Mouse (Mus musculus) heart, embryonic 10.5 days (tissue): ENCODE results near the gene Hoxb7. TPM values are rescaled to one million over a fixed set of nuclear protein-coding genes. Genes with fewer than 3 reads are reported as not detected.
A peak's percentile ranks its signal among the peaks of the same experiment; 100 is the strongest.

Experiments
- DNase-seq: peaks from one replicate; pipeline ENCODE4 v3.0.0-alpha.2; 2017; ENCODE audit warnings: low spot score
- H3K27ac ChIP-seq: fragments of 300-500 bp; sonication (generic); 2 replicates; pipeline ENCODE4 v1.5.1; 2016; ENCODE audit warnings: mild to moderate bottlenecking
- H3K27me3 ChIP-seq: fragments of 300-500 bp; sonication (generic); 2 replicates; pipeline ENCODE4 v1.6.1; 2016; ENCODE audit warnings: mild to moderate bottlenecking; ENCODE audit not compliant: poor library complexity, insufficient read depth, severe bottlenecking
- H3K36me3 ChIP-seq: fragments of 300-500 bp; sonication (generic); 2 replicates; pipeline ENCODE4 v1.6.1; 2016; ENCODE audit warnings: mild to moderate bottlenecking, moderate library complexity
- H3K4me1 ChIP-seq: fragments of 300-500 bp; sonication (generic); 2 replicates; pipeline ENCODE4 v1.6.1; 2016; ENCODE audit warnings: mild to moderate bottlenecking
- H3K4me3 ChIP-seq: fragments of 300-500 bp; sonication (generic); 2 replicates; pipeline ENCODE4 v1.5.1; 2016; ENCODE audit warnings: mild to moderate bottlenecking, moderate library complexity
- H3K9me3 ChIP-seq: fragments of 300-500 bp; sonication (generic); 2 replicates; pipeline ENCODE4 v1.6.1; 2016; ENCODE audit warnings: mild to moderate bottlenecking, moderate library complexity
- WGBS: fragments of 180-500 bp; shearing (Covaris S2); methylation state at CpG from one replicate; pipeline ENCODE4 v1.1.7; 2016; 5-methylcytosine and 5-hydroxymethylcytosine counted together
- polyA plus RNA-seq: library from polyadenylated mRNA; unstranded; fragments of >200 nt; fragmentation: Nextera tagmentation; extraction: Ambion mirVana; gene quantifications from 2 replicates; pipeline ENCODE4 v1.2.1, GENCODE M21; 2016

The Hoxb7 gene
- polyA plus RNA-seq, 1 experiment from 2014 or later: 1.3 TPM

DNA sequence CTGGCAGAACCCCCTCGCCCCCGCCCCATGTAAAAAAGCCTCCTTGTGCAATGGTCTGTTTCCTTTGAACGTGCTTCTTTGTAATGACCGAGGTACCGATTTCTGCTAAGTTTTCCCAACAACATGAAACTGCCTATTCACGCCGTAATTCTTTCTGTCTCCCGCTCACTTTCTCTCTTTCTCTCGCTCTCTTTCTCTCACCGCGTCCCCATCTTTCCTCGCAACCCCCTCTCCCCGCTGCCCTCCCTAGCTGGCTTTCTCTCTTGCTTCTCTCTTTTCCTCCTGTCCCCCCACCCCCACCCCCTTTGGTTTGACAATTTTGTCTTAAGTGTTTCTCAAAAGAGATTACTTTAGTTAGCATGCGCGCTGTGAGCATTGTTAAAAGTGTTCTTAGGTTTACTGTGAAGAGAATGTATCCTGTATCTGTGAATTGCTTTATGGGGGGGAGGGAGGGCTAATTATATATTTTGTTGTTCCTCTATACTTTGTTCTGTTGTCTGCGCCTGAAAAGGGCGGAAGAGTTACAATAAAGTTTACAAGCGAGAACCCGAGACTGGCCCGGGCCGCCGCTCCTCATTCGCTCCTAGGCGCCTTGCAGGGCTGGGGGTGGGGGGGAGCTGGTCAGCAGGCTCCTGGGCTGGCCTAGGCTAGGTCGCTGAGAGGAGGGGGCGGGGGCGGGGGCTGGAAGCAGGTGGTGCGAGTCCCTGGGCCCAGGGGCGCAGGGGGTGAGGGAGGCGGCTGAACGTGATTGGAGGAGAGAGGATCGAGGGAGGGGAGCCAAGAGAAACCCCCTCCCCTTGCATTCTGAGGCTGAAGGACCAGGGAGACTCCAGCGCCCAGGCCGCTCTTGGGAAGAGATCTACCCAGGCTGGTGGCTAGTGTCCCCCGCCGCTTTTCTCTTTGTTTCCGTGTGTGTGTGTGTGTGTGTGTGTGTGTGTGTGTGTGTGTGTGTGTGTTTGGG, 1.4 kb upstream of the Hoxb7 start:
- Histone ChIP-seq H3K27ac (no peak overlapping the region), H3K36me3 (no peaks in the 10 kb centered on the region), H3K9me3 (no peaks in the 10 kb centered on the region), H3K4me1 (peaks cover 31% of the 10 kb centered on the region), H3K4me3 (peak overlapping the region; percentile 56), H3K27me3 (peaks cover 100% of the 10 kb centered on the region)
- WGBS: under 1% methylated on average over 37 of the region's 37 CpGs
- DNase-seq: peak; percentile 75

DNA sequence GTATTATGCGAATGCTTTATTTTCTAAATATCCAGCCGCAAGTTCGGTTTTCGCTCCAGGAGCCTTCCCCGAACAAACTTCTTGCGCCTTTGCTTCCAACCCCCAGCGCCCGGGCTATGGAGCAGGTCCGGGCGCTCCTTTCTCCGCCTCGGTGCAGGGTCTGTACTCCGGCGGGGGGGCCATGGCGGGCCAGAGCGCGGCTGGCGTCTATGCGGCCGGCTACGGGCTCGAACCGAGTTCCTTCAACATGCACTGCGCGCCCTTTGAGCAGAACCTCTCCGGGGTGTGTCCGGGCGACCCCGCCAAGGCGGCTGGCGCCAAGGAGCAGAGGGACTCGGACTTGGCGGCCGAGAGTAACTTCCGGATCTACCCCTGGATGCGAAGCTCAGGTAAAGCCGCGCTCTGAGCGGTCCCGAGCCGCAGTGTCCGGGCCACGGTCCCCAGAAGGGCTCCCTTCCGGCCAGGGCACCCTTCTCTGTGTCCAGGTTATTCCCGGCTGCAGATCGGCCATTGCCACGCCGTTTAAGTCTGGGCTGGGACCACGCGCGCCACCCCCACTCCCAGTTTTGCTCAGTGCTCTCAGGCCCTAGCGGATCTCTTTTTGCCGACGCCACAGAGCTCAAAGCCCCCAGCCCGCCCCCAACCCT, 439 bp downstream of the Hoxb7 start:
- WGBS: under 1% methylated on average over 55 of the region's 55 CpGs
- Histone ChIP-seq H3K27ac (no peak overlapping the region), H3K9me3 (no peaks in the 10 kb centered on the region), H3K27me3 (peaks cover 98% of the 10 kb centered on the region), H3K4me3 (peak overlapping the region; percentile 51), H3K4me1 (peaks cover 31% of the 10 kb centered on the region), H3K36me3 (no peaks in the 10 kb centered on the region)
- DNase-seq: peak; percentile 72

GRCm38 (mm10) chr11:96287411-96287810, 988 bp downstream of the Hoxb7 start:
- DNase-seq: no peak
- WGBS: under 1% methylated on average over 9 of the region's 9 CpGs
- no peaks in the 10 kb centered on the region for H3K36me3 ChIP-seq
- H3K27ac ChIP-seq: no peak overlapping the region
- H3K27me3 ChIP-seq: peaks cover 98% of the 10 kb centered on the region
- H3K9me3 ChIP-seq: no peaks in the 10 kb centered on the region
- peak overlapping the region; percentile 51 for H3K4me3 ChIP-seq
- peaks cover 31% of the 10 kb centered on the region for H3K4me1 ChIP-seq

DNA sequence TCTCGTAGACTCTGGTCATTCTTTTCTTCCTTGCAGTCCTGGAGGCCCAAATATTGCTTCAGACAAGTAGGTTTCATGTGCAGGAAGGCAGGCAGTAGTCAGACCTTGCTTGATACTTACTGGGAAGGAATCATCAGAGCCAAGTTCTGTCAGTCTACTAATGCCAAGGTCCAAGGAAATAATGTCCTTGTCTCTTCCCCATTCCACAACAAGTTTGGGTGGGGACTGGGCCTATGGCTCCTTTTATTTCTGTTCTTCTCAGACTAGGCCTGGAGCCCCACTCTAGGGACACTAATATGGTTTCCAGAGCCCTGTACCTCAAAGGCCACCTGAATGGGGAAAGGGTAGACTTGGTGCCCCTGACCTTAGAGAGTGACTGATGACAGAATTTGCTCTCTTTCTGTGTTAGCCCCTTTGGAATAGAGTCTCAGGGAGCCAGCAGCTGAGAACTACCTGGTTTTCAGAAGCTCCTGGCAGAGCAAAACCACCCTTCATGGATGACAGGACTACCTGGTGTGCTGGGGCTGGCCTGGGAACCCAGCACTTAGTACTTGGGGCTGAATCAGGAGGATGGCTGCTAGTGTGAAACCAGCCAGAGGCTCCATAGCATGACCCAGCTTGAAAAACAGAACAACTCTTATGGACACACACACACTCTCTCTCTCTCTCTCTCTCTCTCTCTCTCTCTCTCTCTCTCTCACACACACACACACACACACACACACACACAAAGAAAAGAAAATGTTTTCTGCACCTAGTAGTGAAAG, 2.2 kb downstream of the Hoxb7 start:
- H3K9me3 ChIP-seq: no peaks in the 10 kb centered on the region
- no peak overlapping the region for H3K27ac ChIP-seq
- peaks cover 98% of the 10 kb centered on the region for H3K27me3 ChIP-seq
- DNase-seq: no peak
- 3% methylated on average over 1 of the region's 1 CpGs for WGBS
- no peak overlapping the region for H3K4me3 ChIP-seq
- no peaks in the 10 kb centered on the region for H3K36me3 ChIP-seq
- peaks cover 25% of the 10 kb centered on the region for H3K4me1 ChIP-seq

DNA sequence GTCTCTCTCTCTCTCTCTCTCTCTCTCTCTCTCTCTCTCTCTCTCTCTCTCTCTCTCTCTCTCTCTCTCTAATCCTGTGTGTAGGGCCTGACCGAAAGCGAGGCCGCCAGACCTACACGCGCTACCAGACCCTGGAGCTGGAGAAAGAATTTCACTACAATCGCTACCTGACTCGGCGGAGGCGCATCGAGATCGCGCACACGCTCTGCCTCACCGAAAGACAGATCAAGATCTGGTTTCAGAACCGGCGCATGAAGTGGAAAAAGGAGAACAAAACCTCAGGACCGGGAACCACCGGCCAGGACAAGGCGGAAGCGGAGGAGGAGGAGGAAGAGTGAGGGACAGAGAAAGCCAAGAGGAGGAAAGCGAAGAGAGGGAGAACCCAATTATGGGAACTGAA, 2.9 kb downstream of the Hoxb7 start:
- Histone ChIP-seq H3K4me3 (no peak overlapping the region), H3K4me1 (peaks cover 19% of the 10 kb centered on the region)

DNA sequence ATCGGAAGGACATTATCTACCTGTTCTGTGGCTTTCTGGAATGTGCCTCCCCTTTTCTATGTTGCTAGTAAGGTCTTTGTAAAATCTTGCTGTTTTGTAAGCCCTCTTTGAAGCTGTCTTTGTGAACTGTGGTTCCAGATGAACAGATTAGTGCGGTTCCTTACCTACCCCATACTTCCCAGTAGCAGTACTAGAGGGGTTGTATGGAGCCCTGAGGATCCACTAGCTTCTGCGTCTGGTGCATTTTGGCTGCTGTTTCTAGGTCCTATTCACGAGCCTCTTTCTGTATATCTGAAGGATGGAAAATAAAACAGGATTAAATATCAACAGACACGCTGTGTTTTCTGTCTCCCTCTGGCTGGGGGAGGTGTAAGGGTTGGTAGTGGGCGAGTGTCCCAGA, 3.4 kb downstream of the Hoxb7 start:
- WGBS: 7% methylated on average over 6 of the region's 6 CpGs
- no peak overlapping the region for H3K4me3 ChIP-seq
- H3K4me1 ChIP-seq: peaks cover 21% of the 10 kb centered on the region
- H3K27ac ChIP-seq: no peak overlapping the region
- H3K36me3 ChIP-seq: no peaks in the 10 kb centered on the region
- peaks cover 98% of the 10 kb centered on the region for H3K27me3 ChIP-seq
- H3K9me3 ChIP-seq: no peaks in the 10 kb centered on the region
- DNase-seq: no peak

More for the DNA sequence above, 2.9 kb downstream of the Hoxb7 start:
- no peak overlapping the region for H3K27ac ChIP-seq
- no peaks in the 10 kb centered on the region for H3K9me3 ChIP-seq
- no peak for DNase-seq
- H3K27me3 ChIP-seq: peaks cover 98% of the 10 kb centered on the region
- WGBS: 1% methylated on average over 21 of the region's 21 CpGs
- no peaks in the 10 kb centered on the region for H3K36me3 ChIP-seq

DNA sequence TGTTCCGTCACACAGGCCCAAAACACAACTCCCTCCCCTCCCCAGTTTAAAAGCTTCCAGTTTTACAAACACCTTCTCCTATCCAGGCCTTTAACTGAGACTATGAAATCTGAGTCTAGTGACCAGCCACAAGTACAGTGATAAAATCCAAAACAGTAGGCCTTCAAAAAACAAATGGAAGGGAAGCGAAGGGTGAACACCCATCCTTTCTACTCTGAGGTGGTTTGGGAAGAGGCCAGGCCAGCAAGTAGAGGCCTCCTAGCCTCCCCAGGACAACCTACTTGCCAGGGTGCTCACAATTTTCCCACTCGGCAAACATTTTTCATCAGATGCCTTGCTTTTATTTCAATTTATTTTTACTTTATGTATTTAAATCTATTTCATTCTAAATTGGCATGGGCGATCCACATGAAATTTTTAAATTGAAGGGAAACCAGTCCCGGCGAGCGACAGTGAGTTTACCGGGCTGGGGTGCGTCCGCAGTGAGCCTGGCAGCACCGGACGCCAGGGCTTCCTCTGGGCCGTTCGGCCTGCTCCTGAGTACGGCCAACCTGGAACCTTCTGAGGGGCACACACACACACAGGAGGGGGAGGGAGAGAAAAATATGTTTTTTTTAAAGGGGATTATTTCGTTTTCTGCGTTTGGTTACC, 4.4 kb downstream of the Hoxb7 start:
- Histone ChIP-seq H3K9me3 (no peaks in the 10 kb centered on the region), H3K36me3 (no peaks in the 10 kb centered on the region), H3K4me3 (no peak overlapping the region), H3K27ac (no peak overlapping the region), H3K27me3 (peaks cover 98% of the 10 kb centered on the region), H3K4me1 (peaks cover 19% of the 10 kb centered on the region)
- DNase-seq: no peak
- WGBS: 3% methylated on average over 17 of the region's 17 CpGs

GRCm38 (mm10) chr11:96291681-96292564, 5.5 kb downstream of the Hoxb7 start, which contains the start of gene Hoxb6:
TSS of gene Hoxb6 (plus strand) at chr11:96292476.
- peaks cover 16% of the 10 kb centered on the region for H3K4me1 ChIP-seq

GRCm38 (mm10) chr11:96292565-96293301, 6.3 kb downstream of the Hoxb7 start:
- under 1% methylated on average over 12 of the region's 12 CpGs for WGBS
- Histone ChIP-seq H3K4me1 (peaks cover 10% of the 10 kb centered on the region), H3K4me3 (no peak overlapping the region), H3K27ac (no peak overlapping the region), H3K27me3 (peaks cover 98% of the 10 kb centered on the region), H3K36me3 (no peaks in the 10 kb centered on the region), H3K9me3 (no peaks in the 10 kb centered on the region)
- no peak for DNase-seq

More at GRCm38 (mm10) chr11:96291681-96292564, 5.5 kb downstream of the Hoxb7 start, which contains the start of gene Hoxb6:
- H3K36me3 ChIP-seq: no peaks in the 10 kb centered on the region
- no peaks in the 10 kb centered on the region for H3K9me3 ChIP-seq
- WGBS: under 1% methylated on average over 22 of the region's 22 CpGs
- no peak within 1 kb of the TSS for H3K27ac ChIP-seq
- H3K4me3 ChIP-seq: peak within 1 kb of the TSS; percentile 13; the same call in 1 of the 2 replicates
- H3K27me3 ChIP-seq: peaks cover 98% of the 10 kb centered on the region
- no peak for DNase-seq

- Histone ChIP-seq H3K36me3 (no peaks in the 10 kb centered on the region), H3K27ac (no peak overlapping the region), H3K4me3 (peak overlapping the region; percentile 13; the same call in 1 of the 2 replicates), H3K9me3 (no peaks in the 10 kb centered on the region), H3K27me3 (peaks cover 98% of the 10 kb centered on the region), H3K4me1 (peaks cover 10% of the 10 kb centered on the region)
- no peak for DNase-seq
- WGBS: 1% methylated on average over 22 of the region's 22 CpGs
Observed at GRCm38 (mm10) chr11:96293302-96293921, 7.0 kb downstream of the Hoxb7 start.
